10 mouse cellular contexts compared by ENCODE assay signal in genomic region chr9:58092581-58093269, GRCm38 (mm10). TPM values are rescaled to one million over a fixed set of nuclear protein-coding genes. Genes with fewer than 3 reads are reported as not detected.
A peak's percentile ranks its signal among the peaks of the same experiment; 100 is the strongest.
DNase-seq lines count a peak whose midpoint lies in the region; ATAC-seq and TF ChIP-seq lines count a peak whose summit lies in the region.
"Had no signal": no experiment of that assay in that cellular context is flagged by ENCODE, and none has a peak within 500 bp of the region (broad histone marks: within the 10 kb centered on the region; RNA-seq: fewer than 3 reads in every experiment).

No protein-coding gene starts in this region.

- H3K9ac ChIP-seq in heart, adult 2 months (ENCODE audit: low read depth, low read length): no peak overlapping the region
- no peak overlapping the region for H3K9ac ChIP-seq in heart, embryonic 11.5 days (ENCODE audit: low read depth, low read length)

- no peak for ATAC-seq in heart, embryonic 11.5 days (replicated peaks; ENCODE audit: insufficient number of reproducible peaks, low FRiP score, low TSS enrichment)
- ATAC-seq in frontal cortex, adult (ENCODE audit: low TSS enrichment): no peak

- WGBS in heart, adult 2 months: 26% methylated on average over 7 of the region's 7 CpGs
- WGBS in heart, embryonic 11.5 days (ENCODE audit: insufficient replicate concordance): 65% methylated on average over 7 of the region's 7 CpGs

- H3K4me2 ChIP-seq in heart, embryonic 11.5 days: no peak overlapping the region

- TF ChIP-seq CTCF in heart, adult 2 months (IDR thresholded peaks at IDR 0.05): peak; percentile 2; the same call in 1 of the 2 replicates

- H3K4me1 ChIP-seq in heart, adult 2 months (ENCODE audit: control insufficient read depth, insufficient read depth, low read length): peaks cover 9% of the 10 kb centered on the region
- H3K4me1 ChIP-seq in heart, embryonic 11.5 days (ENCODE audit: control insufficient read depth, insufficient read depth, low read length): no peaks in the 10 kb centered on the region

- no peak overlapping the region for H3K4me3 ChIP-seq in heart, adult 2 months
- no peak overlapping the region for H3K4me3 ChIP-seq in heart, embryonic 11.5 days (ENCODE audit: low read depth, low read length)
- H3K4me3 ChIP-seq: myocyte had no signal

- intact Hi-C loops in heart, adult 2 months (cut with DNase I): loop anchor here (5.0 kb wide), 2 partner anchors 65 to 220 kb away; partner anchors contain the start of gene Loxl1
- intact Hi-C loops in heart, postnatal 25 days (cut with DNase I): no loop called here

- peak; percentile 73; the same call in 1 of the 2 replicates for TF ChIP-seq EP300 in heart, adult 2 months (IDR thresholded peaks at IDR 0.05; ENCODE audit: insufficient read depth, low read depth, low read length)

- H3K9me3 ChIP-seq in heart, embryonic 11.5 days (replicated peaks; ENCODE audit: control insufficient read depth, low read length): no peaks in the 10 kb centered on the region

- no peaks in the 10 kb centered on the region for H3K79me2 ChIP-seq in heart, adult 2 months (replicated peaks; ENCODE audit: control insufficient read depth, insufficient read depth, low read length)

- peak overlapping the region; percentile 47 for H3K27ac ChIP-seq in heart, adult 2 months
- no peak overlapping the region for H3K27ac ChIP-seq in heart, embryonic 11.5 days (ENCODE audit: low read depth, low read length)
- H3K27ac ChIP-seq: kidney, postnatal 0 days had no signal

- no peaks in the 10 kb centered on the region for H3K27me3 ChIP-seq in heart, adult 2 months (ENCODE audit: control insufficient read depth, insufficient read depth, low read length)
- peaks cover 4% of the 10 kb centered on the region for H3K27me3 ChIP-seq in heart, embryonic 11.5 days (ENCODE audit: control insufficient read depth, insufficient read depth, low read length)

- no peak for TF ChIP-seq POLR2A in heart, adult 2 months (IDR thresholded peaks at IDR 0.05; ENCODE audit: insufficient read depth, low read depth, low read length)

- H3K36me3 ChIP-seq in heart, adult 2 months (ENCODE audit: control insufficient read depth, insufficient read depth, low read length): no peaks in the 10 kb centered on the region
- H3K36me3 ChIP-seq in heart, embryonic 11.5 days (ENCODE audit: control insufficient read depth, insufficient read depth, low read length): no peaks in the 10 kb centered on the region; the same call in 1 of the 2 replicates

- DNase-seq in heart, adult 2 months: peak; percentile 80 to 84
- DNase-seq in MN1 (ENCODE audit: low spot score): peak; percentile 45
- DNase-seq in cerebellum, adult 8-10 months: peak; percentile 94
- DNase-seq in heart, postnatal 25 days (ENCODE audit: low spot score): peak; percentile 69
- DNase-seq in embryo, embryonic 10.5 days (ENCODE audit: low spot score): no peak
- no peak for DNase-seq in right cerebral cortex, postnatal 4 days

RNA-seq across cellular contexts. Expression of gene Ccdc33, which starts 25.9 kb away (rescaled TPM):
- total RNA-seq in heart, adult 2 months (2021): not detected
- polyA plus RNA-seq in heart, adult 2 months (2012; rRNA removed): 1.3 TPM in 1 of 2 replicates, not detected in the other
- 0.37 TPM in 1 of 2 replicates, not detected in the other for polyA plus RNA-seq in heart, embryonic 11.5 days (2014; fragmentation: Nextera tagmentation; extraction: Ambion mirVana)
- not detected for total RNA-seq in heart, postnatal 25 days (2021)
- polyA plus RNA-seq: myocyte had no signal

RNA-seq across cellular contexts. Expression of gene Stra6, which starts 29.1 kb away (rescaled TPM):
- under 1 TPM; 0.34 to 0.65 TPM for total RNA-seq in heart, adult 2 months (2021)
- polyA plus RNA-seq in heart, adult 2 months (2012; rRNA removed): 0.68 and 1.3 TPM in 2 replicates
- polyA plus RNA-seq in heart, embryonic 11.5 days (2014; fragmentation: Nextera tagmentation; extraction: Ambion mirVana): 3.4 and 4.0 TPM in 2 replicates
- 1 to 10 TPM in 1 of 2 experiments, under 1 TPM in 1; 0.23 to 1.0 TPM for total RNA-seq in heart, postnatal 25 days (2021)

Comparison
In these comparisons a context has a peak if more than half of its experiments do, and no peak if none do; other contexts are left out.
1. DNase-seq: peak in heart, adult 2 months (2 of 2), MN1 (single experiment), cerebellum, adult 8-10 months (single experiment) and heart, postnatal 25 days (single experiment); none in embryo, embryonic 10.5 days (single experiment) and right cerebral cortex, postnatal 4 days (single experiment).